ENCODE assay signal across 8 mouse cellular contexts in the genomic region with DNA sequence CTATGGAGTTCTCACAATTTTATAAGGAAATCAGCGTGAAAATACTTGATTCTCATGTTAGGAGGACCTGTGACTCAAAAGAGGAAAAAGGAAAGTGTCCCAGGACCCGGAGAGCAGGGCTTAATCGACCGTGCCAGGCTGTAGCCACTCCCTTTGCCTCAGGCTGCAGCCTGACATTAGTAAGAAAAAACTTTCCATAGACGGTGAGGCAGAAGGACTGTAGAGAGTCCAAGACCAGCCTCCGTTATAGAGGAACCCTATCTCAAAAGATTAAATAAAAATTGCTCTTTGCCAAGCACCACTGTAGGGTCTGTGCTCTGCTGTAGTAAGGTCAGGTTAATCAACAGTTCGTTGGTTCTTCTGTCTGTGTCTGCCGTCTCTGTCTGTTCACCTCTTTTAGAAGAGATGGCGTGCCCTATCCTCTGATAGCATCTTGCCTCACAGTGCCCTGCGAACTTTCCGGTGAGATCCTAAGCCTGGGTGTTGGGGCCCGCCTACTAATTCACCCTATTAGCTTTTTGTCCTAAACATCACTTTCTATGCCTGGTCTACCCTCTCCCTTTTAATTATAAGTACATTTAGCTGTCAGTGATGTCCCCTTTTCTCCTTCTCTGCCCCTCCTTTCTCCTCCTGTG. TPM values are rescaled to one million over a fixed set of nuclear protein-coding genes. Genes with fewer than 3 reads are reported as not detected.
A peak's percentile ranks its signal among the peaks of the same experiment; 100 is the strongest.
DNase-seq lines count a peak whose midpoint lies in the region; ATAC-seq and TF ChIP-seq lines count a peak whose summit lies in the region.

No protein-coding gene starts in this region.

- no peak for DNase-seq in testis, postnatal 14 days (ENCODE audit: low spot score)
- peak; percentile 61 for DNase-seq in heart, adult 8-10 months (ENCODE audit: low spot score)
- DNase-seq in lung, postnatal 14 days, result peak; percentile 35
- no peak for DNase-seq in thymus, postnatal 10 days (ENCODE audit: low spot score in 2 of 2)
- no peak for DNase-seq in retina, embryonic 14.5 days (ENCODE audit: low spot score)
- no peak for DNase-seq in testis, postnatal 10 days (ENCODE audit: low spot score)

- TF ChIP-seq POLR2A in testis, adult 2 months (IDR thresholded peaks at IDR 0.05; ENCODE audit: control insufficient read depth, low read depth, low read length), result no peak

- peak overlapping the region; percentile 57; the same call in 1 of the 2 replicates for H3K9ac ChIP-seq in kidney, embryonic 14.5 days (ENCODE audit: low read depth, low read length)

- no peaks in the 10 kb centered on the region for H3K9me3 ChIP-seq in kidney, embryonic 14.5 days (ENCODE audit: control insufficient read depth, low read length)

- peak overlapping the region; percentile 86 for H3K4me3 ChIP-seq in testis, adult 2 months (ENCODE audit: control insufficient read depth, low read depth, low read length)
- peak overlapping the region; percentile 47 for H3K4me3 ChIP-seq in kidney, embryonic 14.5 days (ENCODE audit: low read length)

- H3K4me2 ChIP-seq in kidney, embryonic 14.5 days (replicated peaks; ENCODE audit: low read depth, low read length), result peak overlapping the region; percentile 50

- peaks cover 8% of the 10 kb centered on the region for H3K4me1 ChIP-seq in testis, adult 2 months (ENCODE audit: control insufficient read depth, insufficient read depth, low read length)
- peaks cover 11% of the 10 kb centered on the region for H3K4me1 ChIP-seq in kidney, embryonic 14.5 days (ENCODE audit: control insufficient read depth, insufficient read depth, low read length)

- H3K27ac ChIP-seq in testis, adult 2 months (ENCODE audit: control insufficient read depth, insufficient read depth, low read depth, low read length), result peak overlapping the region; percentile 97
- H3K27ac ChIP-seq in kidney, embryonic 14.5 days (ENCODE audit: low read depth, low read length), result peak overlapping the region; percentile 96

- TF ChIP-seq CTCF in testis, adult 2 months (IDR thresholded peaks at IDR 0.05; ENCODE audit: control insufficient read depth, insufficient read depth, insufficient replicate concordance, low read depth, low read length), result no peak

- H3K27me3 ChIP-seq in testis, adult 2 months (ENCODE audit: control insufficient read depth, insufficient read depth, low read length), result no peaks in the 10 kb centered on the region
- H3K27me3 ChIP-seq in kidney, embryonic 14.5 days (ENCODE audit: control insufficient read depth, insufficient read depth, low read length), result no peaks in the 10 kb centered on the region

- H3K36me3 ChIP-seq in testis, adult 2 months (ENCODE audit: control insufficient read depth, insufficient read depth, low read length), result no peaks in the 10 kb centered on the region
- H3K36me3 ChIP-seq in kidney, embryonic 14.5 days (ENCODE audit: control insufficient read depth, insufficient read depth, low read length), result no peaks in the 10 kb centered on the region

- 7% methylated on average over 12 of the region's 12 CpGs for WGBS in kidney, embryonic 14.5 days

- peak; percentile 6 for ATAC-seq in kidney, embryonic 14.5 days (ENCODE audit: low FRiP score, low TSS enrichment)

RNA-seq across cellular contexts. Expression of gene Hspa1b, which starts 1.0 kb away (rescaled TPM):
- 2.6 and 5.2 TPM in 2 replicates for polyA plus RNA-seq in testis, adult 2 months (2012; rRNA removed)
- 1 to 10 TPM; 1.4 to 5.5 (median 2.6) TPM for total RNA-seq in heart, adult 8-10 months (2022)
- polyA plus RNA-seq in kidney, embryonic 14.5 days (2014; fragmentation: Nextera tagmentation; extraction: Ambion mirVana), result 0.54 and 0.80 TPM in 2 replicates

RNA-seq across cellular contexts. Expression of gene Gm20481, which starts 9.7 kb away (rescaled TPM):
- not detected in 2 replicates for polyA plus RNA-seq in testis, adult 2 months (2012; rRNA removed)
- not detected for total RNA-seq in heart, adult 8-10 months (2022)
- not detected in 2 replicates for polyA plus RNA-seq in kidney, embryonic 14.5 days (2014; fragmentation: Nextera tagmentation; extraction: Ambion mirVana)

RNA-seq across cellular contexts. Expression of gene Hspa1a, which starts 12.0 kb away (rescaled TPM):
- polyA plus RNA-seq in testis, adult 2 months (2012; rRNA removed), result 4.4 and 5.5 TPM in 2 replicates
- total RNA-seq in heart, adult 8-10 months (2022), result 1 to 10 TPM; 1.8 to 7.5 (median 3.6) TPM
- polyA plus RNA-seq in kidney, embryonic 14.5 days (2014; fragmentation: Nextera tagmentation; extraction: Ambion mirVana), result 4.3 and 4.8 TPM in 2 replicates

RNA-seq across cellular contexts. Expression of gene Hspa1l, which starts 12.5 kb away (rescaled TPM):
- polyA plus RNA-seq in testis, adult 2 months (2012; rRNA removed), result 718 and 731 TPM in 2 replicates
- total RNA-seq in heart, adult 8-10 months (2022), result 10 to 100 TPM in 2 of 4 experiments, 1 to 10 TPM in 2; 8.7 to 13.3 (median 11.0) TPM
- polyA plus RNA-seq in kidney, embryonic 14.5 days (2014; fragmentation: Nextera tagmentation; extraction: Ambion mirVana), result 0.79 and 1.3 TPM in 2 replicates

RNA-seq across cellular contexts. Expression of gene Lsm2, which starts 21.7 kb away (rescaled TPM):
- polyA plus RNA-seq in testis, adult 2 months (2012; rRNA removed), result 480 and 579 TPM in 2 replicates
- total RNA-seq in heart, adult 8-10 months (2022), result 10 to 100 TPM; 17.5 to 21.7 (median 17.9) TPM
- polyA plus RNA-seq in kidney, embryonic 14.5 days (2014; fragmentation: Nextera tagmentation; extraction: Ambion mirVana), result 240 and 246 TPM in 2 replicates

Comparison
In these comparisons a context has a peak if more than half of its experiments do, and no peak if none do; other contexts are left out.
1. DNase-seq: peak in heart, adult 8-10 months (single experiment) and lung, postnatal 14 days (single experiment); none in testis, postnatal 14 days (single experiment), thymus, postnatal 10 days (0 of 2), retina, embryonic 14.5 days (single experiment) and testis, postnatal 10 days (single experiment).